Mouse (Mus musculus) thymus, postnatal 4 days (tissue): ENCODE measurements at regions not wholly inside any gene's neighbourhood (a gene's known extent, or its start where the extent isn't known, plus 50 kb on each side); places are given as distances from the start of the nearest gene placed in this dataset.

Experiments
- DNase-seq: peaks from one replicate; pipeline ENCODE4 v3.0.0; 2021

GRCm38 (mm10) chr8:90635766-90636492 is 181.3 kb downstream of the Gm19935 start:
- no peak for DNase-seq

- DNase-seq, result no peak
These were observed 186.4 kb downstream of the Gm19935 start for GRCm38 (mm10) chr8:90630796-90631195.

GRCm38 (mm10) chr8:90608410-90608809 is 208.8 kb downstream of the Gm19935 start:
- no peak for DNase-seq

- DNase-seq, result no peak
These were observed 216.1 kb downstream of the Gm19935 start for GRCm38 (mm10) chr8:90600946-90601695.

GRCm38 (mm10) chr8:90597376-90597775 is 219.8 kb downstream of the Gm19935 start:
- DNase-seq, result no peak

- no peak for DNase-seq
These were observed 231.3 kb upstream of the Tox3 start for GRCm38 (mm10) chr8:90579426-90579825.

- DNase-seq, result no peak
These were observed 228.8 kb upstream of the Tox3 start for GRCm38 (mm10) chr8:90576976-90577375.

- no peak for DNase-seq
These were observed 226.5 kb upstream of the Tox3 start for GRCm38 (mm10) chr8:90574676-90575075.

- DNase-seq, result no peak
These were observed 207.9 kb upstream of the Tox3 start for GRCm38 (mm10) chr8:90556079-90556427.

GRCm38 (mm10) chr8:90555415-90556078 is 207.4 kb upstream of the Tox3 start:
- DNase-seq, result no peak

- no peak for DNase-seq
These were observed 199.1 kb upstream of the Tox3 start for GRCm38 (mm10) chr8:90547276-90547675.

- DNase-seq, result no peak
These were observed 194.5 kb upstream of the Tox3 start for GRCm38 (mm10) chr8:90542619-90543018.

GRCm38 (mm10) chr8:90536196-90536640 is 188.1 kb upstream of the Tox3 start:
- DNase-seq, result no peak

- no peak for DNase-seq
These were observed 187.5 kb upstream of the Tox3 start for GRCm38 (mm10) chr8:90535515-90536156.

- no peak for DNase-seq
These were observed 173.2 kb upstream of the Tox3 start for GRCm38 (mm10) chr8:90521393-90521792.

- DNase-seq, result no peak
These were observed 172.0 kb upstream of the Tox3 start for GRCm38 (mm10) chr8:90520186-90520585.

GRCm38 (mm10) chr8:90519567-90519966 is 171.4 kb upstream of the Tox3 start:
- DNase-seq, result no peak

GRCm38 (mm10) chr8:90514191-90514590 is 166.0 kb upstream of the Tox3 start:
- no peak for DNase-seq

GRCm38 (mm10) chr8:90513601-90514000 is 165.5 kb upstream of the Tox3 start:
- DNase-seq, result no peak

GRCm38 (mm10) chr8:90513102-90513501 is 165.0 kb upstream of the Tox3 start:
- DNase-seq, result no peak

GRCm38 (mm10) chr8:90512594-90512993 is 164.5 kb upstream of the Tox3 start:
- DNase-seq, result no peak

GRCm38 (mm10) chr8:90504521-90504920 is 156.4 kb upstream of the Tox3 start:
- DNase-seq, result no peak

GRCm38 (mm10) chr8:90503306-90503705 is 155.2 kb upstream of the Tox3 start:
- DNase-seq, result no peak
